Mouse (Mus musculus): ENCODE results near the gene Hnrnph3. TPM values are rescaled to one million over a fixed set of nuclear protein-coding genes. Genes with fewer than 3 reads are reported as not detected.

The Hnrnph3 gene
- polyA plus RNA-seq, 1 experiment = 97.0 TPM

DNA sequence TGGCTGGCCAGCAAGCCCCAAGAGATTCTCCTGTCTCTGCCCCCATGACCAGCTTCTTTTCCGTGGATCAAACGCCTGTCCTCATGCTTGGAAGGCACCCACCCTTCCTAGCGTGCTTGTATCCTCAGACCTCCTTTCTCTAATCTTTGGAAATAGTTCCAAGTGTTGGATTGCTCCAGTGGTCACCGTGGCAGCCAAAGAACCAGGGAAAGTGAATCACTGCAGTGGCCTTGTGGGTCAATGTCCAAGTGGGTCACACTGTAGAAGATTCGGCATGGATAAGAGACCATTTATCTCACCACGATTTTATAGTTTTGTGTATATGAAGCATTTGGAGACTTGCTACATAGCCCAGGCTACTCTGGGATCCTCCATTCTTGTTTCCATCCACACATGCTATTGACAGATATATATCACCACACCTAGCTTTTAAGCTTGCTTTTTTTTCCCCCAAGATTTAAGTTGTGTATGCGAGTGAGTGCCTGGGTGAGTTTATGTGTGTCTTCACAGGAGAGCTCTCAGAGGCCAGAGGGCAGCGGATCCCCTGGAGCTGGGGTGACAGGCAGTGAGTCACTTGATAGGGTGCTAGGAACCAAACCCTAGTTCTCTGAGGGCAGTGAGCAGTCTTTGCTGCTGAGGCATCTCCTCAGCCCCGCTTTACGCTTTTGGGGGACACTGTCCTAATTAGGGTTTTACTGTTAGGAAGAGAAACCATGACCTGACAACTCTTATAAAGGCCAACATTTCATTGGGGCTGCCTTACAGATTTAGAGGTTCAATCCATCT is 3.6 kb upstream of the Hnrnph3 start:
- no peaks in the 10 kb centered on the region for H3K4me1 ChIP-seq (ENCODE audit: control insufficient read depth, insufficient read depth, low read length)
- no peak overlapping the region for H3K4me3 ChIP-seq (replicated peaks; ENCODE audit: insufficient read depth, low read depth, low read length)
- H3K27me3 ChIP-seq (ENCODE audit: control insufficient read depth, insufficient read depth, low read length) = no peaks in the 10 kb centered on the region
- TF ChIP-seq CTCF (IDR thresholded peaks at IDR 0.05; ENCODE audit: borderline replicate concordance, insufficient read depth, low read depth, low read length) = no peak
- no peak for TF ChIP-seq POLR2A (IDR thresholded peaks at IDR 0.05; ENCODE audit: borderline replicate concordance, insufficient read depth, low read length)
- H3K27ac ChIP-seq (ENCODE audit: insufficient read depth, low read length) = no peak overlapping the region
- WGBS = 87% methylated on average over 10 of the region's 10 CpGs
- no peak for DNase-seq

DNA sequence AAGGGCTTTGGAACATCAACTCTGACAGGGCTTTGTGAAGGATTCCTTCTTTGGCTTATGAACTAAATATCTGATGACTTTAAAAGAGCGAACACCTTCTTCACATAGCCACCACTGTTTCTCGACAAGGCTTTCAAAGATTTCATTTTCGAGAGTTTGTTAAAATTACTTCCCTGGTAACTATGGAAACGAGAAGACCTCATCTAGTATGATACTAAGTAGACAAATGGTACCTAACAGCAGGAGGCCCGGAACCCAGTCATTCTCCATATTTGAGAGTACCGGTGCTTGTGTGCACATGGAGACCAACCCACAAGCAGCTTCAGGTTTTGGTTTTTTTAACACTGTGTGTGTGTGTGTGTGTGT is 2.8 kb upstream of the Hnrnph3 start:
- Histone ChIP-seq H3K27me3 (ENCODE audit: control insufficient read depth, insufficient read depth, low read length) (no peaks in the 10 kb centered on the region), H3K4me3 (replicated peaks; ENCODE audit: insufficient read depth, low read depth, low read length) (no peak overlapping the region), H3K27ac (ENCODE audit: insufficient read depth, low read length) (no peak overlapping the region), H3K4me1 (ENCODE audit: control insufficient read depth, insufficient read depth, low read length) (no peaks in the 10 kb centered on the region)
- 50% methylated on average over 6 of the region's 6 CpGs for WGBS
- no peak for TF ChIP-seq POLR2A (IDR thresholded peaks at IDR 0.05; ENCODE audit: borderline replicate concordance, insufficient read depth, low read length)
- no peak for TF ChIP-seq CTCF (IDR thresholded peaks at IDR 0.05; ENCODE audit: borderline replicate concordance, insufficient read depth, low read depth, low read length)
- DNase-seq = no peak

DNA sequence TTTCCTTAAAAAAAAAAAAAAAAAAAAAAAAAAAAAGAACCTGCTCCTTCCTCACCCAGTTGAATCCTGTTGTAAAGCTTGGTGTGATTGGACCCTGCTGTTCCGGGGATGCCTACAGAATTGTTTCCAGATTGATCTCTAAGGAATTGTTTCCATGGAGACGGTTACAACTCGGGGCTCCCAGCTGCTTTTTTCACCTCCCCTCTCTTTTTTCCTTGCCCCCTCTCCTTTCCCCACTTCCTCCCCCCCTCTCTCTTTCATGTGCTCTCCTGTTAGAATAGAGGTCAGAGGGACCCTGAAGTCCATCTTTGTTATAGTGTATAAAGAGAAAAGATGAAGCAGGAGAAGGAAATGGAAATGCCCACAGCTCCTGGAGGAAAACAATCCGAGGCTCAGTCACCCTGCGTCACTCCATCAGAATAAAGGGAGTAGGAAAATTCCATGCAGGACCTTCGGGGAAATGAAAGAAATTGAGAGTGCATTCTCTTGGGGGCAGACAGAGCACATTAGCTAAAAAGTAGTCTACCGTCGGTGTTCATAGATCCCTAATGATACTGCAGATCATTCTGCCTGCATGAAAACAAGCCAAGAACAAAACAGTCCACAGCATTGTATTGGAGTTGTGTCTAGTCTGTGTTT is 2.3 kb upstream of the Hnrnph3 start:
- H3K4me1 ChIP-seq (ENCODE audit: control insufficient read depth, insufficient read depth, low read length) = no peaks in the 10 kb centered on the region; the same call in 1 of the 2 replicates
- no peak for DNase-seq
- TF ChIP-seq POLR2A (IDR thresholded peaks at IDR 0.05; ENCODE audit: borderline replicate concordance, insufficient read depth, low read length) (no peak), CTCF (IDR thresholded peaks at IDR 0.05; ENCODE audit: borderline replicate concordance, insufficient read depth, low read depth, low read length) (no peak)
- no peak overlapping the region for H3K4me3 ChIP-seq (replicated peaks; ENCODE audit: insufficient read depth, low read depth, low read length)
- WGBS = 49% methylated on average over 8 of the region's 8 CpGs
- H3K27me3 ChIP-seq (ENCODE audit: control insufficient read depth, insufficient read depth, low read length) = no peaks in the 10 kb centered on the region
- H3K27ac ChIP-seq (ENCODE audit: insufficient read depth, low read length) = no peak overlapping the region

DNA sequence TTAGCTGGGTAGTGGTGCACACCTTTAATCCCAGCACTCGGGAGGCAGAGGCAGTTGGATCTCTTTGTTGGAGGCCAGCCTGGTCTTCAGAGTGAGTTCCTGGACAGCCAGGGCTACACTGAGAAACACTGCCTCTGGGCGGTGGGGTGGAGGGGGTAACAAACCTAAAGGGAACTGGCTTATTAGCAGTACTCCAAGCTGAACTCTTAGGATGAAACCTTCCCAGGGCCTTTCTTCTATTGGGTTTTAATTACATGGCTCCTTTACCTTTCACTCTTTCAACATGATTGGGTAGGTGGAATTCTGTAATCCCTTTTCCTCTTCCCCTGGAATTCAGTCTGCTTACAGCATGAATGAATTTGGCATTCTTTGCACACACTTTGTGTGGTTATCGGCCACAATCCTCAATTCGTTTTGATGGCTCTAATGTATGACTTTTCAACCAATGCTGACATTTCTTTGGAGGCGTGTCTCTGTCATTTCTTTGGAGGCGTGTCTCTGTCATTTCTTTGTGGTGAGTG is 1.5 kb upstream of the Hnrnph3 start:
- Histone ChIP-seq H3K27ac (ENCODE audit: insufficient read depth, low read length) (no peak overlapping the region), H3K4me3 (replicated peaks; ENCODE audit: insufficient read depth, low read depth, low read length) (no peak overlapping the region), H3K4me1 (ENCODE audit: control insufficient read depth, insufficient read depth, low read length) (no peaks in the 10 kb centered on the region; the same call in 1 of the 2 replicates), H3K27me3 (ENCODE audit: control insufficient read depth, insufficient read depth, low read length) (no peaks in the 10 kb centered on the region)
- 48% methylated on average over 6 of the region's 6 CpGs for WGBS
- DNase-seq = no peak
- TF ChIP-seq POLR2A (IDR thresholded peaks at IDR 0.05; ENCODE audit: borderline replicate concordance, insufficient read depth, low read length) (no peak), CTCF (IDR thresholded peaks at IDR 0.05; ENCODE audit: borderline replicate concordance, insufficient read depth, low read depth, low read length) (no peak)

DNA sequence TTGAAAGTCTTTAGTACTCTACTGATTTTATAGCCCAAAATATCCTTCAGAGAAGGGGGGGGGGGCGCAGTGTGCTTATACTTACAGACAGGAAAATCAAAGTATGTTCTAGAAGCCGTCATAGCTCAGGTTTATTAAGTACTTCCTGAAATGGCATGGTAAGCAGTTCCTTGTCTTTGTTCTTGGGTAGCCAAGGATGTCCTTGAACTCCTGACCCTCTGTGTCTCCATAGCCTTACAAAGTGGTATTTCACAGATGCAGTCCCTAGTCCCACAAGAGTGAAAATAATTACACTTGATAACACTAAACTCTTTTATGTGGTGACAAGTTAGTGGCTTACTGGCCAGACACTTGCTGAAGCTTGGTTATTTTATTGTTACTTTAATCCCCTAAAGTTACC is 999 bp upstream of the Hnrnph3 start:
- no peaks in the 10 kb centered on the region; the same call in 1 of the 2 replicates for H3K4me1 ChIP-seq (ENCODE audit: control insufficient read depth, insufficient read depth, low read length)
- peak overlapping the region; percentile 93 for H3K4me3 ChIP-seq (replicated peaks; ENCODE audit: insufficient read depth, low read depth, low read length)
- H3K27me3 ChIP-seq (ENCODE audit: control insufficient read depth, insufficient read depth, low read length) = no peaks in the 10 kb centered on the region
- 19% methylated on average over 2 of the region's 2 CpGs for WGBS
- no peak for DNase-seq
- TF ChIP-seq POLR2A (IDR thresholded peaks at IDR 0.05; ENCODE audit: borderline replicate concordance, insufficient read depth, low read length) = no peak
- no peak overlapping the region; the same call in 1 of the 2 replicates for H3K27ac ChIP-seq (ENCODE audit: insufficient read depth, low read length)

DNA sequence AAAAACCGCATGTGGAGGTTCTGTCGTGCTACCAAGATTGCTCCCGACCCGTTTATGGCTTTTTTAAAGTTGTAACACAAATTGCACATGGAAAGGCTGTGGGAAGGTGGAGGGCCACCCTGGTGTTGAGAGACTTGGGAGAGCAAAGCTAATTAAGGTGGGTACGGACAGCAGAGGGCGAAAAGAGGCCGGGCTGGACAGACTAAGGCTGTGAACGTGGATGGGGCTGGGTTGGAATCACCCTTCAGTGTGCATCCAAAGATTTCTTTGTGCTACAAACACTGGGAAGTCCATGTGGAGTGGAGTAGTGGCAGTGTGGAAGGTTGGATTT is 528 bp upstream of the Hnrnph3 start:
- peak overlapping the region; percentile 93 for H3K4me3 ChIP-seq (replicated peaks; ENCODE audit: insufficient read depth, low read depth, low read length)
- peak overlapping the region; percentile 98 for H3K27ac ChIP-seq (ENCODE audit: insufficient read depth, low read length)
- H3K27me3 ChIP-seq (ENCODE audit: control insufficient read depth, insufficient read depth, low read length) = no peaks in the 10 kb centered on the region
- peak in 1 of 2 experiments; percentile 82 for DNase-seq
- TF ChIP-seq POLR2A (IDR thresholded peaks at IDR 0.05; ENCODE audit: borderline replicate concordance, insufficient read depth, low read length) (no peak), CTCF (IDR thresholded peaks at IDR 0.05; ENCODE audit: borderline replicate concordance, insufficient read depth, low read depth, low read length) (peak; percentile 62)
- 1% methylated on average over 8 of the region's 8 CpGs for WGBS
- H3K4me1 ChIP-seq (ENCODE audit: control insufficient read depth, insufficient read depth, low read length) = no peaks in the 10 kb centered on the region; the same call in 1 of the 2 replicates

DNA sequence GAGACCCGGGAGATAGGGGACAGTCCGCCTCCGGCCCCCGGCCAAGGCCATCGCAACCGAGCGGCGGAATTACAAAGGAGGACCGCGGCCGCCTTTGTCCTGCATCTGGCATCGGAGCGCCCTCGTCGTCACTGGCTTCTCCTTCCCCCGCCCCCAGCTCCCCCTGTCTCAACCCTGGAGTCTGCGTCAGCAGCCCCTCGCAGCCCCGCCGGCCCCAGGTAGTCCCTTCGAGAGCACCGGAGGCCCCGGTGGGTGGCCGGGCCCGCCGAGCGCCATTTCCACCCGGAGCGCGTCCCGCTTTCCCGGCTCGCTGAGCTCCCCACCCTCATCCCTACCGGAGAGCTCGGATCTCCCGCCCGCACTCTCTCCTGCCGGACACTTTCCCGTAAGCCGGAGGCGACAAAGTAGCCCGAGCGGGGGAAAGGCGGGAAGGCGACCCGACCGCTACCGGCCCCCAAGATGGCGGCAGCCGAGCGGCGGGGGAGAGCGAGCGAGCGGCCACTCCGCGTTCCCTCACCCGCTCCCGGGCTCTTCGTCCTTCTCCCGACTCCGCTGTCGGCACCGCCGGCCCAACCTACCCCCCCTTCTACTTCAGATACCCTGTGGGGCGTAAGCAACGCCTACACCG is 782 bp downstream of the Hnrnph3 start:
- DNase-seq = peak in 1 of 2 experiments; percentile 72
- TF ChIP-seq CTCF (IDR thresholded peaks at IDR 0.05; ENCODE audit: borderline replicate concordance, insufficient read depth, low read depth, low read length) (no peak), POLR2A (IDR thresholded peaks at IDR 0.05; ENCODE audit: borderline replicate concordance, insufficient read depth, low read length) (no peak)
- peak overlapping the region; percentile 93 for H3K4me3 ChIP-seq (replicated peaks; ENCODE audit: insufficient read depth, low read depth, low read length)
- no peaks in the 10 kb centered on the region for H3K27me3 ChIP-seq (ENCODE audit: control insufficient read depth, insufficient read depth, low read length)
- H3K4me1 ChIP-seq (ENCODE audit: control insufficient read depth, insufficient read depth, low read length) = no peaks in the 10 kb centered on the region; the same call in 1 of the 2 replicates
- H3K27ac ChIP-seq (ENCODE audit: insufficient read depth, low read length) = peak overlapping the region; percentile 98
- under 1% methylated on average over 68 of the region's 68 CpGs for WGBS
